Mouse (Mus musculus) erythroid progenitor cell, adult 5-6 weeks (primary cell): ENCODE results near the gene Tcf3. TPM values are rescaled to one million over a fixed set of nuclear protein-coding genes. Genes with fewer than 3 reads are reported as not detected.
A peak's percentile ranks its signal among the peaks of the same experiment; 100 is the strongest.

ENCODE experiments used
- ATAC-seq: replicated peaks from 2 replicates; pipeline ENCODE4 v1.8.0; 2016; ENCODE audit warnings: moderate number of reproducible peaks, mild to moderate bottlenecking, moderate TSS enrichment, inconsistent platforms; ENCODE audit not compliant: poor library complexity, low FRiP score, severe bottlenecking
- total RNA-seq, 2 experiments: library from RNA; stranded (forward) in 1 of 2; stranded (reverse) in 1 of 2; fragments of 150-400 nt in 1 of 2; fragments of 186-747, 209-891 nt in 1 of 2; gene quantifications; 2 replicates each; pipeline versions ENCODE4 v1.2.3 to v1.2.4; 2015 to 2017; ENCODE audit warnings: low replicate concordance in 2 of 2

The Tcf3 gene
- total RNA-seq, 2 experiments from 2014 or later: 127 to 145 TPM

GRCm38 (mm10) chr10:80441598-80441997 is 8.2 kb upstream of the Tcf3 start:
- ATAC-seq: no peak

GRCm38 (mm10) chr10:80440031-80440430 is 6.6 kb upstream of the Tcf3 start:
- ATAC-seq: no peak

- ATAC-seq: no peak
Measured at GRCm38 (mm10) chr10:80437973-80438372, 4.5 kb upstream of the Tcf3 start.

- no peak for ATAC-seq
Measured at GRCm38 (mm10) chr10:80436276-80436675, 2.8 kb upstream of the Tcf3 start.

GRCm38 (mm10) chr10:80435764-80436163 is 2.3 kb upstream of the Tcf3 start:
- peak; percentile 47 for ATAC-seq

- no peak for ATAC-seq
Measured at GRCm38 (mm10) chr10:80434823-80435222, 1.4 kb upstream of the Tcf3 start.

DNA sequence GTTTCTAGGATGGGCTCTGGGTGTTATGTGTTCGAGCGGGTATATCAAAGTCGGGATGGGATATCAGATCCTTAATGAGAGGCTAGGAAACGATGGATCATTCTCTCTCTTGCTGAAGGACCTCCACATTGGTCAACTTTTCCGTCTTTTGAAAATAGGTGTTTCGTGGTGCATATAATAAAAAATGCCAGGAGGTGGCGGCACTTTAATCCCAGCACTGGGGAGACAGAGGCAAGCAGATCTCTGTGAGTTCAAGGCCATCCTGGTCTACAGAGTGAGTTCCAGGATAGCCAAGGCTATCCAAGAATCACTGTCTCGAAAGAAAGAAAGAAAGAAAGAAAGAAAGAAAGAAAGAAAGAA is 766 bp upstream of the Tcf3 start:
- no peak for ATAC-seq

GRCm38 (mm10) chr10:80432936-80433512 is 423 bp downstream of the Tcf3 start:
- ATAC-seq: no peak

- no peak for ATAC-seq
Measured at GRCm38 (mm10) chr10:80432387-80432785, 1.1 kb downstream of the Tcf3 start.

GRCm38 (mm10) chr10:80431570-80432386 is 1.7 kb downstream of the Tcf3 start:
- no peak for ATAC-seq

DNA sequence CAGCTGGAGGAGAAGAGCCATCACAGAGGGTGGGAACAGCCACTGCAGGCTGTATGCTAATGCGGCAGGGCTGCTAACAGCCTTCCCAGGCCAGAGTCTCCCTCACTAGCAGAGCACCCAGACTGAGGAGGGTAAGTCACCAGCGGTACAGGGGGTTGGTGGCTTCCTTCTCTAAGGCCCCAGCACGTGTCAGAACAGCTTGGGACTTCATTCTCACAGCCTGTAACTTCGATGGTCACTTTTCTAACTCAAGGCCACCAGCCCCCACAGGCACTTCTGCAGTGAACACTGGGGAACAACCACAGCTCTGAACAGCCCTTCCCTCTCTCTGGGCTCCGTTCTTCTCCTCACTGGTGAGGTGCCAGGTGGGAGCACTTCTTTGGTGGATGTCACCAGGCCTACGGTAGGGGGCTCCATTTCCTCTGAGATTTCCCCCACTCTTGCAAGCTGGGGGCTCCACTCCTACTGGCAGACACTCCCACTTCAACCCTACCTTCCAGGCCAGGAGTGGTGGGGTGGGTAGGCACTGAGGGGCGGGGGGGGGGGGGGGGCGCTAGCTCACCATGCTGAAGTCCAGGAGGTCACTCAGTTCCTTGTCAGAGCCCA is 3.0 kb downstream of the Tcf3 start:
- no peak for ATAC-seq

- ATAC-seq: no peak
Measured at GRCm38 (mm10) chr10:80429800-80430199, 3.6 kb downstream of the Tcf3 start.

GRCm38 (mm10) chr10:80425041-80425440 is 8.4 kb downstream of the Tcf3 start:
- ATAC-seq: no peak

GRCm38 (mm10) chr10:80423562-80423961 is 9.9 kb downstream of the Tcf3 start:
- ATAC-seq: peak; percentile 58

- ATAC-seq: peak; percentile 82
Measured at GRCm38 (mm10) chr10:80421651-80422472, 11.6 kb downstream of the Tcf3 start.

GRCm38 (mm10) chr10:80421208-80421607 is 12.2 kb downstream of the Tcf3 start:
- no peak for ATAC-seq

DNA sequence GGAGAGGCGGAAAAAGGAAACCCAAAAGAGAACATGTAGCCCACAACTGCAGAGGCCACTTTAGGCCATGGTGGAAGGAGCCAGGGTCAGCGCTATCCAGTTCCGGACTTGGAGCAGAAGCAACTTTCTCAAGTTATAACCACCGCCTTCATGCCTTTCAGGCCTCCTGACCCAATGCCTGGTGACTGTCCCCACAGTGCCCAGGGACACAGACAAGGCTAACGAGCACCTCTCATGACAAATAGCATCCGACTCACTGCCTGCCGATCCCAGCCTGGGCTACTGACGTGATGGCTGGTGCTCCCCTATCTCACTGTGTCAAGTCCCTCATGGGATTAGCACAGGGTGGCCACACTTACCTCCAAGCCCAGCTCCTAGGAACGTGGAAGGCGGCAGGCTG is 12.7 kb downstream of the Tcf3 start:
- ATAC-seq: no peak

DNA sequence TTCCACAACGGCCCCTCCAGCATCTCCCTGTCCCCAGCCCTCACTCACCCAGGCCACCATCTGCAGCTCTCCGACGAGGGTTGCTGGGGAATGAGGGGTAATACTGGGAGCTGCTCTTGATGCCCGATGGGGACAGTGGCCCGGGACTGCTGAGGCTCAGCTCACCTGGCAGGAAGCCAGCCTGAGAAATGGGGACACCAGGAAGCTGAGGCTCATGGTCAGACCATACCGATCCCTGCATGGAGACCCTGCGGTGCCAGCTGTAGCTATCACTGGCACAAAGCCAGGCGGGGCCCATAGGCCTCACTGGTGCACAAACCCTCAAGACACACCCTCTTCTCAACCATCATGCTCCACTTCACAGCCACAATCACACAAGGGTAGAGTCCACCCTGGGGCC is 14.0 kb downstream of the Tcf3 start:
- no peak for ATAC-seq

DNA sequence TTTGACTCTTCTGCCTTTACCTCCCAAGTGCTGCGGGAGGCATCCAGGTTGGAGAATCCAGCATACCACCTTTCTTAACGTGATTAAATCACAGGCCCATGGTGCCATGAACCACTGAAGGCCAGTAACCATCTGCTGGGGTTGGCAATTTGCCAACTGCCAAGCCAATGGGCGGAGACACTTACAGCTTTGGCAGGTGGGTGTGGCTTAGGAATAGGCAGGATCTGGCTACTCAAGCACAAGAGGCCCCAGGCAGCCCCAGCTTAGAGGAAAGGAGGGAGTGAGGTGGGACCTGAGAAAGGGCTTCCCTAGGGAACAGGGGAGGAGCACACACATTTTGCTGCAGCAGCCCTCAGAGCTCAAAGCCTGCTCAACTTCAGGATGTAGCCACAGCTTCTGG is 15.1 kb downstream of the Tcf3 start:
- ATAC-seq: peak; percentile 44

DNA sequence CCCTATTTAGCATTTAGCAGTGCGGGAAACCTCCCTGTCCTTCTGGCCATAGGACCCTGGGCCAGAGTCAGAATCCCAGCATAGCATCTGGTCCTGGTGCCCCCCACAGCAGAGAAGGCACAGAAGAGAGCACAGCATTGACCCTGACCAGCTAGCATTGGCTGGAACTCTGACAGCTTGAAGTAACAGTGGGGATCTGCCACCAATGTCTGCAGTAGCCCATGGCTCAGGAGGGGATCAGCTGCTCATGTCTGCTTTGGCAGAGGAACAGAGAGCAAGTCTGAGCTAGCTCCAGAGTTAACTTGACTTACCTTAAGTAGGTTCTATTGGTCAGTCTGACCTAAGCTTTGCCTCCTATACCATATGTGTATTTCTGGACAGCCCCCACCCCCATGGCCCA is 15.6 kb downstream of the Tcf3 start:
- ATAC-seq: no peak
